Mouse (Mus musculus) cerebellum, adult 2 months (tissue): ENCODE data around the gene 2310034G01Rik.

Source experiments
- CTCF ChIP-seq: fragments of 200-500 bp; IDR thresholded peaks from 2 replicates; pipeline ENCODE4 v1.5.1; 2011; ENCODE audit warnings: low read depth, mild to moderate bottlenecking, control low read depth, low read length, moderate library complexity, borderline replicate concordance; ENCODE audit not compliant: insufficient read depth
- POLR2A ChIP-seq: fragments of 200-500 bp; IDR thresholded peaks from 2 replicates; pipeline ENCODE4 v1.6.1; 2011; ENCODE audit warnings: low read length, control low read depth, borderline replicate concordance; ENCODE audit not compliant: insufficient read depth

- TF ChIP-seq CTCF (no peak), POLR2A (no peak)
Measured at GRCm38 (mm10) chr19:46302551-46302950, 47.6 kb downstream of the 2310034G01Rik start.
